In genomic region chr15:101436611-101437010, GRCm38 (mm10) we compare ENCODE assay signal across 37 mouse cellular contexts. TPM values are rescaled to one million over a fixed set of nuclear protein-coding genes. Genes with fewer than 3 reads are reported as not detected.
"Had no signal": no experiment of that assay in that cellular context is flagged by ENCODE, and none has a peak within 500 bp of the region (broad histone marks: within the 10 kb centered on the region; RNA-seq: fewer than 3 reads in every experiment).

No protein-coding gene starts in this region.

- H3K4me3 ChIP-seq: forebrain, embryonic 15.5 days; heart, adult 2 months; heart, embryonic 13.5 days; heart, embryonic 15.5 days; hindbrain, embryonic 13.5 days; hindbrain, embryonic 15.5 days; layer of hippocampus, adult 2 months; left cerebral cortex, adult 2 months; limb, embryonic 10.5 days; limb, embryonic 12.5 days had no signal

- DNase-seq: forebrain, postnatal 0 days; gastrocnemius, postnatal 14 days; heart, adult 11 months; heart, adult 2 months; heart, postnatal 14 days; heart, postnatal 36 days; kidney, adult 18-20 months; kidney, adult 8-10 months; kidney, postnatal 10 days; kidney, postnatal 25 days; kidney, postnatal 4 days; liver had no signal

- H3K4me2 ChIP-seq: forebrain, embryonic 15.5 days; heart, embryonic 11.5 days; heart, embryonic 13.5 days; heart, embryonic 15.5 days; hindbrain, embryonic 13.5 days; hindbrain, embryonic 15.5 days; limb, embryonic 12.5 days had no signal

- H3K9me3 ChIP-seq: forebrain, embryonic 15.5 days; heart, embryonic 13.5 days; heart, embryonic 15.5 days; hindbrain, embryonic 13.5 days; hindbrain, embryonic 15.5 days; limb, embryonic 10.5 days; limb, embryonic 12.5 days had no signal

- H3K36me3 ChIP-seq: forebrain, embryonic 15.5 days; heart, embryonic 13.5 days; heart, embryonic 15.5 days; hindbrain, embryonic 13.5 days; hindbrain, embryonic 15.5 days; limb, embryonic 10.5 days; limb, embryonic 12.5 days had no signal

- ATAC-seq: forebrain, embryonic 15.5 days; forebrain, postnatal 0 days; hindbrain, postnatal 0 days had no signal

- H3K9ac ChIP-seq: forebrain, embryonic 15.5 days; forebrain, postnatal 0 days; heart, embryonic 13.5 days; heart, embryonic 15.5 days; hindbrain, embryonic 13.5 days; hindbrain, embryonic 15.5 days; limb, embryonic 12.5 days had no signal

- H3K27ac ChIP-seq: forebrain, embryonic 15.5 days; heart, adult 2 months; heart, embryonic 13.5 days; heart, embryonic 15.5 days; hindbrain, embryonic 13.5 days; hindbrain, embryonic 15.5 days; hindbrain, postnatal 0 days; layer of hippocampus, adult 2 months; left cerebral cortex, adult 2 months; limb, embryonic 10.5 days; limb, embryonic 12.5 days had no signal

RNA-seq across cellular contexts. Expression of gene Krt87, which starts 2.0 kb away (rescaled TPM):
- total RNA-seq: gastrocnemius, adult 18-20 months; gastrocnemius, adult 8-10 months; gastrocnemius, postnatal 14 days; heart, adult 2 months; heart, postnatal 14 days; heart, postnatal 36 days; hematopoietic stem cell, adult 5-6 weeks had no signal
- polyA plus RNA-seq: heart, adult 2 months; heart, embryonic 11.5 days; heart, embryonic 15.5 days; heart, postnatal 0 days; intestine, embryonic 14.5 days; kidney, embryonic 14.5 days; limb, embryonic 10.5 days had no signal

RNA-seq across cellular contexts. Expression of gene Krt88, which starts 10.9 kb away (rescaled TPM):
- total RNA-seq: forebrain, postnatal 0 days; gastrocnemius, adult 18-20 months; gastrocnemius, adult 8-10 months; gastrocnemius, postnatal 14 days; gastrocnemius, postnatal 4 days; heart, adult 2 months; heart, postnatal 14 days; heart, postnatal 36 days; hematopoietic stem cell, adult 5-6 weeks; hindbrain, postnatal 0 days; layer of hippocampus, adult 2 months; layer of hippocampus, postnatal 10 days; layer of hippocampus, postnatal 25 days; left cerebral cortex, adult 2 months; left cerebral cortex, postnatal 14 days; left cerebral cortex, postnatal 36 days had no signal
- polyA plus RNA-seq: forebrain, embryonic 15.5 days; forebrain, postnatal 0 days; heart, adult 2 months; heart, embryonic 11.5 days; heart, embryonic 13.5 days; heart, embryonic 15.5 days; heart, postnatal 0 days; hindbrain, embryonic 11.5 days; hindbrain, embryonic 13.5 days; hindbrain, embryonic 15.5 days; intestine, embryonic 14.5 days; kidney, embryonic 14.5 days; kidney, embryonic 16.5 days; limb, embryonic 10.5 days; limb, embryonic 12.5 days; limb, embryonic 14.5 days had no signal

RNA-seq across cellular contexts. Expression of gene Krt7, which starts 25.8 kb away (rescaled TPM):
- total RNA-seq: gastrocnemius, adult 8-10 months; gastrocnemius, postnatal 14 days; layer of hippocampus, adult 2 months; layer of hippocampus, postnatal 10 days; layer of hippocampus, postnatal 25 days had no signal

RNA-seq across cellular contexts. Expression of gene Krt81, which starts 26.9 kb away (rescaled TPM):
- total RNA-seq: forebrain, postnatal 0 days; gastrocnemius, adult 18-20 months; gastrocnemius, adult 8-10 months; gastrocnemius, postnatal 14 days; gastrocnemius, postnatal 4 days; heart, adult 2 months; heart, postnatal 14 days; heart, postnatal 36 days; hematopoietic stem cell, adult 5-6 weeks; hindbrain, postnatal 0 days; layer of hippocampus, adult 2 months; layer of hippocampus, postnatal 10 days; layer of hippocampus, postnatal 25 days; left cerebral cortex, adult 2 months; left cerebral cortex, postnatal 14 days; left cerebral cortex, postnatal 36 days had no signal
- polyA plus RNA-seq: forebrain, embryonic 15.5 days; forebrain, postnatal 0 days; heart, adult 2 months; heart, embryonic 11.5 days; heart, embryonic 13.5 days; heart, embryonic 15.5 days; heart, postnatal 0 days; hindbrain, embryonic 11.5 days; hindbrain, embryonic 13.5 days; hindbrain, embryonic 15.5 days; intestine, embryonic 14.5 days; kidney, embryonic 14.5 days; kidney, embryonic 16.5 days; limb, embryonic 10.5 days; limb, embryonic 12.5 days; limb, embryonic 14.5 days had no signal

RNA-seq across cellular contexts. Expression of gene Krt86, which starts 36.7 kb away (rescaled TPM):
- total RNA-seq: gastrocnemius, adult 18-20 months; gastrocnemius, adult 8-10 months; gastrocnemius, postnatal 14 days; gastrocnemius, postnatal 4 days; heart, adult 2 months; heart, postnatal 14 days; heart, postnatal 36 days; hematopoietic stem cell, adult 5-6 weeks; layer of hippocampus, adult 2 months; layer of hippocampus, postnatal 25 days; left cerebral cortex, adult 2 months; left cerebral cortex, postnatal 14 days; left cerebral cortex, postnatal 36 days had no signal
- polyA plus RNA-seq: forebrain, embryonic 15.5 days; heart, adult 2 months; heart, embryonic 11.5 days; heart, embryonic 13.5 days; heart, embryonic 15.5 days; heart, postnatal 0 days; hindbrain, embryonic 11.5 days; hindbrain, embryonic 13.5 days; kidney, embryonic 14.5 days; kidney, embryonic 16.5 days; limb, embryonic 10.5 days; limb, embryonic 12.5 days had no signal
